Mouse (Mus musculus): ENCODE measurements at regions not wholly inside any gene's neighbourhood (a gene's known extent, or its start where the extent isn't known, plus 50 kb on each side); places are given as distances from the start of the nearest gene placed in this dataset.

DNA sequence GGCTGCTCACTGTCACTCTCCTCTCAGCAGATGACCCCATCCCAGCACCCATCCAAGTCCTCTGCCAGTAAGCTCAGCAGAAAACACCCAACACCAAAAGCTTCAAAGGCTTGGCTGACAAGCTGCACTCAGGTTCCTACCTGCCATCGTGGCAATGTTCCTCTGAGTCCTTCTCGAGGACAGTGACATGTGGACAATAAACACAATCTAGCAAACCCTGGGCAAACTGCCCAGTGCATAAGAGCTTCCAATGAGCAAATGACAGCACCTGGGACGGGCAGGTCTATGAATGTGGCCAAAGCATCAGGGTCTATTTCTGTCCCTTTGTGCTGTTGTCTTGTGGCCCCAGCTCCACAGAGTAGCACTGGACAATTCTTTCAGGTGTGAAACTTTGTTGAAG is 86.9 kb downstream of the Hes1 start:
- Histone ChIP-seq H3K9me3 (ENCODE audit: control insufficient read depth, low read length) (peaks cover 3% of the 10 kb centered on the region; the same call in 1 of the 2 replicates), H3K4me2 (ENCODE audit: low read length) (no peak overlapping the region), H3K36me3 (ENCODE audit: control insufficient read depth, insufficient read depth, low read length) (no peaks in the 10 kb centered on the region), H3K27ac (replicated peaks; ENCODE audit: low read depth, low read length) (no peak overlapping the region), H3K4me1 (ENCODE audit: control insufficient read depth, insufficient read depth, low read length) (peaks cover 14% of the 10 kb centered on the region), H3K27me3 (ENCODE audit: control insufficient read depth, insufficient read depth, low read length) (peaks cover 4% of the 10 kb centered on the region), H3K4me3 (replicated peaks; ENCODE audit: low read depth, low read length) (no peak overlapping the region), H3K9ac (replicated peaks; ENCODE audit: low read length) (no peak overlapping the region)
- DNase-seq = no peak
- WGBS = 81% methylated on average over 3 of the region's 3 CpGs
- ATAC-seq (ENCODE audit: low FRiP score, low TSS enrichment) = no peak

GRCm38 (mm10) chr16:30155070-30155469 is 90.9 kb downstream of the Hes1 start:
- no peak overlapping the region for H3K4me3 ChIP-seq (replicated peaks; ENCODE audit: low read depth, low read length)
- H3K27ac ChIP-seq (replicated peaks; ENCODE audit: low read depth, low read length) = no peak overlapping the region
- H3K27me3 ChIP-seq (ENCODE audit: control insufficient read depth, insufficient read depth, low read length) = no peaks in the 10 kb centered on the region; the same call in 1 of the 2 replicates
- H3K9ac ChIP-seq (replicated peaks; ENCODE audit: low read length) = no peak overlapping the region
- DNase-seq (no peak), ATAC-seq (ENCODE audit: low FRiP score, low TSS enrichment) (no peak)
- WGBS = 30% methylated on average over 6 of the region's 6 CpGs
- H3K4me1 ChIP-seq (ENCODE audit: control insufficient read depth, insufficient read depth, low read length) = peaks cover 14% of the 10 kb centered on the region
- no peaks in the 10 kb centered on the region for H3K36me3 ChIP-seq (ENCODE audit: control insufficient read depth, insufficient read depth, low read length)
- H3K4me2 ChIP-seq (ENCODE audit: low read length) = no peak overlapping the region
- no peaks in the 10 kb centered on the region for H3K9me3 ChIP-seq (ENCODE audit: control insufficient read depth, low read length)

DNA sequence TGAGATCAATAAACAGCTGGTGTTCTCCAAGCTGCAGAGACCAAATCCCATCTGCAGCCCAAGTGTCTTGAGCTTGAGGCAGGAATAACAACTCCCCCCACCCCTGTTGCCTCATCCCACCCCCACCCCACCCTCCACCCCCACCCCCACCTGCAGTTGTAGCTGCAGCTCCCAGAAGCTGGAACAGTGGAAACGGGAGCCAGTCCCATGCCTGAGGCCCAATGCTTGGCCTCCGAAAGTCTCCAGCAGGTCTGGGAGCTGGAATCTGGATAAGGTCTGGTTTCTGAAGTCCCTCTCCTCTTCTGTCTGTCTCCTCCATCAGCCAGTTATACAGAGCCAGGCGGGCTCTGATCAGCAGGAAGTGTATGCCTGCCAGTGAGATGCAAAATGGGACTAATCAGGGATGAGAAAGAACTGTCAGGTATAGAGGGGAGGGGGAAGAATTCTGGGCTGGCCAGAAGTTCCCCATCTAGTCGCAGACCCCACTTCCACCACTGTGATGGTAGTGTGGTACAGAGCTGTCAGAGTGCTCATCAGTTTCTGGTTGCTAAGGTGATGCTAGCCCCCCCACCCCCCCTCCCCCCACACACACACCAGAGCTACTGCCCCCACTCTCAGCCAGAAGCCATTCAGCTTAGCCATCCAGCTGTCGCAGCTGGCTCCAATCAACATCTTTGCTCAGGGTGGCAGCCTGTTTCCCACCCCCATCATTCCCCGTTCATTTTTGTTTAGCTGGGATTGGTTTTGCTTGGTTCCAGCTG is 91.5 kb downstream of the Hes1 start:
- Histone ChIP-seq H3K9me3 (ENCODE audit: control insufficient read depth, low read length) (no peaks in the 10 kb centered on the region), H3K9ac (replicated peaks; ENCODE audit: low read length) (no peak overlapping the region; the same call in 1 of the 2 replicates), H3K4me1 (ENCODE audit: control insufficient read depth, insufficient read depth, low read length) (peaks cover 14% of the 10 kb centered on the region), H3K27me3 (ENCODE audit: control insufficient read depth, insufficient read depth, low read length) (no peaks in the 10 kb centered on the region; the same call in 1 of the 2 replicates), H3K4me2 (ENCODE audit: low read length) (no peak overlapping the region), H3K4me3 (replicated peaks; ENCODE audit: low read depth, low read length) (no peak overlapping the region), H3K27ac (replicated peaks; ENCODE audit: low read depth, low read length) (no peak overlapping the region), H3K36me3 (ENCODE audit: control insufficient read depth, insufficient read depth, low read length) (no peaks in the 10 kb centered on the region)
- ATAC-seq (ENCODE audit: low FRiP score, low TSS enrichment) (peak; percentile 64), DNase-seq (peak; percentile 34)
- WGBS = 8% methylated on average over 6 of the region's 6 CpGs

- H3K9ac ChIP-seq (replicated peaks; ENCODE audit: low read length) = no peak overlapping the region
- no peak for DNase-seq
- peaks cover 14% of the 10 kb centered on the region for H3K4me1 ChIP-seq (ENCODE audit: control insufficient read depth, insufficient read depth, low read length)
- no peak overlapping the region for H3K27ac ChIP-seq (replicated peaks; ENCODE audit: low read depth, low read length)
- 94% methylated on average over 9 of the region's 9 CpGs for WGBS
- H3K27me3 ChIP-seq (ENCODE audit: control insufficient read depth, insufficient read depth, low read length) = no peaks in the 10 kb centered on the region; the same call in 1 of the 2 replicates
- no peaks in the 10 kb centered on the region for H3K36me3 ChIP-seq (ENCODE audit: control insufficient read depth, insufficient read depth, low read length)
- H3K4me3 ChIP-seq (replicated peaks; ENCODE audit: low read depth, low read length) = no peak overlapping the region
- H3K4me2 ChIP-seq (ENCODE audit: low read length) = no peak overlapping the region
- no peaks in the 10 kb centered on the region for H3K9me3 ChIP-seq (ENCODE audit: control insufficient read depth, low read length)
- ATAC-seq (ENCODE audit: low FRiP score, low TSS enrichment) = no peak
These were observed 94.0 kb downstream of the Hes1 start for GRCm38 (mm10) chr16:30158184-30158583.

DNA sequence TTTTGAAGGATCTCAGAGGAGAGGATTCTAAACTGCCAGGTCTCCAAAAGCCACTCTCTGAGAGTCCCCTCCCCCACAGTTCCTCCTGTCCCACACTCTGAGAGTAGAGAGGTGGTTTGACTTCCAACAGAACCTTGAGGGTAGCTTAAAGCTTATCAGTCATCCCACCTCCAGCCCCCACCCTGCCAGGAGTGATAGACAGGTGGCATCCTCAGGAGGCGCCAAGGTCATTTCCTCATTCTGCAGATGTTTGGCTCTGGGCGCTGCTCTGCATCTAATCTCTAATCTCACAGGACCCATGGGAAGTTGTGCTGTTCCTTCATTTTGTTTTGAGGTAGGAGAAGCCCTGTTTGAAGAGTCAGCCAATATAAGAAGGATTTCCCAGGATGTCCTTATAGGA is 96.2 kb downstream of the Hes1 start:
- ATAC-seq (ENCODE audit: low FRiP score, low TSS enrichment) (no peak), DNase-seq (no peak)
- peaks cover 8% of the 10 kb centered on the region for H3K4me1 ChIP-seq (ENCODE audit: control insufficient read depth, insufficient read depth, low read length)
- no peak overlapping the region for H3K27ac ChIP-seq (replicated peaks; ENCODE audit: low read depth, low read length)
- 65% methylated on average over 2 of the region's 2 CpGs for WGBS
- no peak overlapping the region for H3K4me3 ChIP-seq (replicated peaks; ENCODE audit: low read depth, low read length)
- H3K27me3 ChIP-seq (ENCODE audit: control insufficient read depth, insufficient read depth, low read length) = no peaks in the 10 kb centered on the region
- no peak overlapping the region for H3K9ac ChIP-seq (replicated peaks; ENCODE audit: low read length)
- H3K4me2 ChIP-seq (ENCODE audit: low read length) = no peak overlapping the region
- no peaks in the 10 kb centered on the region for H3K9me3 ChIP-seq (ENCODE audit: control insufficient read depth, low read length)
- H3K36me3 ChIP-seq (ENCODE audit: control insufficient read depth, insufficient read depth, low read length) = no peaks in the 10 kb centered on the region

GRCm38 (mm10) chr16:30163303-30163702 is 99.1 kb downstream of the Hes1 start:
- DNase-seq (no peak), ATAC-seq (ENCODE audit: low FRiP score, low TSS enrichment) (no peak)
- no peak overlapping the region for H3K4me3 ChIP-seq (replicated peaks; ENCODE audit: low read depth, low read length)
- WGBS = 78% methylated on average over 4 of the region's 4 CpGs
- no peak overlapping the region for H3K4me2 ChIP-seq (ENCODE audit: low read length)
- H3K27ac ChIP-seq (replicated peaks; ENCODE audit: low read depth, low read length) = no peak overlapping the region
- H3K4me1 ChIP-seq (ENCODE audit: control insufficient read depth, insufficient read depth, low read length) = no peaks in the 10 kb centered on the region
- no peaks in the 10 kb centered on the region for H3K9me3 ChIP-seq (ENCODE audit: control insufficient read depth, low read length)
- H3K36me3 ChIP-seq (ENCODE audit: control insufficient read depth, insufficient read depth, low read length) = no peaks in the 10 kb centered on the region
- no peaks in the 10 kb centered on the region for H3K27me3 ChIP-seq (ENCODE audit: control insufficient read depth, insufficient read depth, low read length)
- no peak overlapping the region for H3K9ac ChIP-seq (replicated peaks; ENCODE audit: low read length)

DNA sequence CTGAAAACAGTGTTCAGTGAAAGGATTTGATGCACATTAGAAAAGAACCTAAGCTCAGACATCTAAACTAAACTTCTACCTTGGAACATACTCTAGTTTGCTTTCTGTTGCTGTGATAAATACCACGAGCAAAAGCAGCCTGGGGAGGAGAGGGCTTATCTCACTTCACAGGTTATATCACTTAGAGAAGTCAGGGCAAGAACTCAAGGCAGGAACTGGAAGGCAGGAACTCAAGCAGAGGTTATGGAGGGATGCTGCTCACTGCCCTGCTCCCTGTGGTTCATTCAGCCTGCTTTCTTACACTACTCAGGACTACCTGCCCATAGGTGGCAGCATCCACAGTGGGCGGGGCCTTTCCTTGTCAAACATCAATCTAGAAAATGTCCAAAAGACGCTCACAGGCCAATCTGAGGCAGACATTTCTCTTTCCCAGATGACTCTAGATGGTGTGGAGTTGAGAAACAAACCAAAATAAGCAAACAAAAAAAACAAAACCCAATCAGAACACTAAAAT is 101.5 kb downstream of the Hes1 start:
- no peak overlapping the region for H3K9ac ChIP-seq (replicated peaks; ENCODE audit: low read length)
- H3K36me3 ChIP-seq (ENCODE audit: control insufficient read depth, insufficient read depth, low read length) = no peaks in the 10 kb centered on the region
- no peak overlapping the region for H3K4me3 ChIP-seq (replicated peaks; ENCODE audit: low read depth, low read length)
- WGBS = 77% methylated on average over 3 of the region's 3 CpGs
- H3K4me1 ChIP-seq (ENCODE audit: control insufficient read depth, insufficient read depth, low read length) = no peaks in the 10 kb centered on the region
- no peak for ATAC-seq (ENCODE audit: low FRiP score, low TSS enrichment)
- DNase-seq = no peak
- no peak overlapping the region for H3K27ac ChIP-seq (replicated peaks; ENCODE audit: low read depth, low read length)
- peaks cover 2% of the 10 kb centered on the region; the same call in 1 of the 2 replicates for H3K27me3 ChIP-seq (ENCODE audit: control insufficient read depth, insufficient read depth, low read length)
- no peak overlapping the region for H3K4me2 ChIP-seq (ENCODE audit: low read length)
- H3K9me3 ChIP-seq (ENCODE audit: control insufficient read depth, low read length) = no peaks in the 10 kb centered on the region

DNA sequence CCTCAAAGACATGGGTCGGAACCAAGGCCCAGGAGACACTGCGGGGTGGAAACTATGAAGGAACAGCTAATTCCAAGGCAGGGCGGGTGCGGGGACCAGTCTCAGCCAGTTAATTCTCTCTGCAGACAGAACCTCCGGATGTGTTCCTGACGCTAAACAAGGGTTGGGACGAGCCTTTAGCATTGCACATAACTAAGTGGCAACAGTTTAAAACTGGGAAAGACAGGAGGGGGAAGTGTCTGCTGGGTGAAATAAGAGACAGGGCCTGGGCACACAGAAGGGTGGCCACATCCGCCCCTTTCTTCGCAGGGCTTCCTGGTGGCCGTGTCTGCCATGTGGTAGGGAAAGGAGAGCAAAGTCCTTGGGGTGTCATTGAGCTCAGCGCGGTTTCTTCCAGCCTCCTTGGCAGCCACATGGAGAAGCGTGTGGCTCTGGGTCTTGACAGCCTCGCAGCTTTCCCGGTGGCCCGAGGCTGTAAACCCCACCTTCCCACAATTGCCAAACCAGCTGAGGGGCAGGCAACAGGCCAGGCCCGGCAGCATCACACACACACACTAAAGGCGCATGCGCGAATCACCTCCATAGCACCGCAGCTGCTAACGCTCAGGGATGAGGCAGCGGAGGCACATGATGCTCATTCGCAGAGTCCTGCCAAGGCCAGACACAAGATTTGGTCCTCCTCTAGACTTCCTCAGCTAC is 95.8 kb downstream of the Cpn2 start:
- no peaks in the 10 kb centered on the region for H3K4me1 ChIP-seq (ENCODE audit: control insufficient read depth, insufficient read depth, low read length)
- ATAC-seq (ENCODE audit: low FRiP score, low TSS enrichment) = no peak
- H3K27ac ChIP-seq (replicated peaks; ENCODE audit: low read depth, low read length) = no peak overlapping the region
- peak; percentile 57 for DNase-seq
- H3K4me2 ChIP-seq (ENCODE audit: low read length) = no peak overlapping the region
- no peak overlapping the region for H3K9ac ChIP-seq (replicated peaks; ENCODE audit: low read length)
- no peaks in the 10 kb centered on the region for H3K36me3 ChIP-seq (ENCODE audit: control insufficient read depth, insufficient read depth, low read length)
- WGBS = 81% methylated on average over 24 of the region's 24 CpGs
- no peak overlapping the region for H3K4me3 ChIP-seq (replicated peaks; ENCODE audit: low read depth, low read length)
- peaks cover 5% of the 10 kb centered on the region; the same call in 1 of the 2 replicates for H3K27me3 ChIP-seq (ENCODE audit: control insufficient read depth, insufficient read depth, low read length)
- H3K9me3 ChIP-seq (ENCODE audit: control insufficient read depth, low read length) = no peaks in the 10 kb centered on the region

Measured in midbrain, embryonic 14.5 days (tissue).